Mouse (Mus musculus) liver, postnatal 0 days (tissue): Measurements from ENCODE around the gene Pank1.

Experiments used
- CTCF ChIP-seq: sonication (generic); IDR thresholded peaks from 2 replicates; pipeline ENCODE4 v1.5.1; 2016; ENCODE audit warnings: antibody characterized with exemption, low read depth
- EP300 ChIP-seq: IDR thresholded peaks from 2 replicates; pipeline ENCODE4 v1.6.1; 2016; ENCODE audit warnings: antibody characterized with exemption, low read depth, mild to moderate bottlenecking

- TF ChIP-seq EP300 (no peak), CTCF (no peak)
Observed at GRCm38 (mm10) chr19:34851161-34851560, 28.1 kb downstream of the Pank1 start.
